Mouse (Mus musculus): ENCODE results near the gene Nav2.

Gene Nav2

DNA sequence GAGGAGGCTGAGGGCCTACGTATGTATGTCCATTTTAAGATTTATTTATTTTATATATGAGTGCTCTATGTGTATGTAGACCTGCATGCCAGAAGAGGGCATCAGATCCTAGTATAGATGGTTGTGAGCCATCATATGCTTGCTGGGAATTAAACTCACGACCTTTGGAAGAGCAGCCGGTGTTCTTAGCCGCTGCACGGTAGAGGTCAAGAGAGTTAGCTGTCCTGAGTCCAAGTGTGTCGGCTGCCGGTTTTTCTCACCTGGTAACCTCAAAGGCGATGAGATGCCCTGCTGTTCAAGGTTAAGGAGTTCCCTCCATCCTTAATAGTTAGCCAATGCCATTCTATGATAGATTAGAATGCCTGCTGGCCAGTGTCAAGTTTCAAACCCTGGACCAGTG, 594.9 kb downstream of the Nav2 start:
- DNase-seq = no peak

DNA sequence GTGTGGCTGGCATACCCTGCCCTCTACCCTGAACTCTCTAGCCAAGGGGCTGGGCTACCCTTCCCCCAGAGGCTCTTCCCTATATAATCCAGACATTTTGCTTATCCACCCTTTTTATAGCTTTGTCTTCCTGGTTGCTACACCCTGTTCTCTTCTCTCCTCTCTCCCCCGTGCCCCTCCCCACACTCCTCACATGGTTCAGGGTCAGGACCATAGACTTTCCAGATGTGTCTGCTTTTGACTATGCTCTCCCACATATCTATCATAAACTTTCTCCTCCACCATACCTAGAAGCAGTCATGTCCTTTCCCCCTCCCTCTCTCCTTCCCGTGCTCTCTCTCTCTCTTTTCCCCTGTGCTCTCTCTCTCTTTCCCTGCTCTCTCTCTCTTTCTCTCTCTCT, 595.4 kb downstream of the Nav2 start:
- DNase-seq = no peak

DNA sequence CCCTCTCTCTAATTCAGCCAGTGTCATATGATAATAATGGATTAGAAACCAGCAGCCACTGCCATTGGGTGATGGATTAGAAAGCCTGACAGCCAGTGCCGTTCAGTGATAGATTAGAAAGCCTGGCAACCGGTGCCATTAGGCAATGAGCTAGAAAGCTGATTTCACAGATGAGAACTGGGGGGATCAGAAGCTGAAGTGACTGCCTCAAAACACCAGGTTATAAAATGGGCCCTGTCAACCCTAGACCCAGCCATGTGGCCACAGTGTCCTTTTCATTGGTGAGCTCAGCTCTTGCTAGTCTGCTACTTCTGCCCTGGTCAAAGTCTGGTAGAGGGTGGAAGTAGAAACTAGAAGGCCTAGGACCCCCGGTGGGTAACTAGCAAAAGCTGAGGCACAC, 595.8 kb downstream of the Nav2 start:
- DNase-seq = no peak

DNA sequence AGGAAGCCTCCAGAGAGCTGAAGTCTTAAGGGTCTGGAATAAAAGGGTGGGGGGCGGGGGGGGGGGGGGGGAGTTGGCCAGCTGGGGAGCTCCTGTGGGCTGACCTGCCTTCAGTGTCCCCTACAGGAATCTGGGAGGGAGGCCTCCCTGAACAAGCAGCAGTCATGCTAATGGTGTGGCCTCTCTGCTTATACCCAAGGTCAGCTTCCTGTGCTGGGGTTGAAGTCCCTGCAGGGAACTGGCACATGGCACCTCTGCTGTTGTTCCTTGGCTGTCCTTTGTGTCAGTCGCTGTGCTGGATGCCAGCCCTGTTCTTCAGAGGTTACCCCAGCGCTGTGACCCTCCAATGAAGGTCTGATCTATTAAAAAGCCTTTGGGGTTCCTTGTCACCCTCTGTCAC, 596.5 kb downstream of the Nav2 start:
- DNase-seq = no peak

DNA sequence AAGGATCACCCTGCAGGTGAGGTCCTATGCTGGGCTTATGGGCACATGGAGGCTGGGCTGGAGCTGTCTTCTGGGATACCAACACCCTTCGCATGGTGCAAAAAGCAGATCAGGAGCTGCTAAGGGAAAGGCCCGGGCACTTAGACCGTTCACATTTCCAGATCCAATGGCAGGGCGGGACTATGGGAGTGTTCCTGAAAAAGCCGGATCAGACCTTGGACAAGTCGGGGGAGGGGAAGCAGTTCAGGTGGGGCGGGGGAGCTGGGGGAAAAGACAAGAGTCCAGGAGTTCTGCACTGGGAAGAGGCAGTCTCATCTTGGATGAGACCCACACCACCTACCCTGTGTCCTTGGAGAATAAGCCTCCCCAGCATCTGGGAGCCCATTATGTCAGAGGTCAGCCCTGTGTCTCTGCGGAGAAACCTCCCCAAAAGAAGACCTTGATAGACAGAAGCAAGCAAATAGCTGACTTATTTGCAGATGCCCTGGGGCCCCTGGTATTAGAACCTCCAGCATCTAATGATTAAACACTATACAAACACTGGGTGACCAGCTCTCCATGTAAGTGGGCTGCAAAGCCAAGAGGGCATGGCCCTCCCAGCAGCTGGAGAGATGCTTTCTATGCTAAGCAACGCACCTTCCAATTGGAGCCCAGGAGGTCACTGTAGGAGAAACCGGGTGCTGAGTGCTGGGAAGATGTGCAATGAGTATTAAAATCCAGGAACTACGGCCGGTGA, 597.7 kb downstream of the Nav2 start:
- DNase-seq = no peak

DNA sequence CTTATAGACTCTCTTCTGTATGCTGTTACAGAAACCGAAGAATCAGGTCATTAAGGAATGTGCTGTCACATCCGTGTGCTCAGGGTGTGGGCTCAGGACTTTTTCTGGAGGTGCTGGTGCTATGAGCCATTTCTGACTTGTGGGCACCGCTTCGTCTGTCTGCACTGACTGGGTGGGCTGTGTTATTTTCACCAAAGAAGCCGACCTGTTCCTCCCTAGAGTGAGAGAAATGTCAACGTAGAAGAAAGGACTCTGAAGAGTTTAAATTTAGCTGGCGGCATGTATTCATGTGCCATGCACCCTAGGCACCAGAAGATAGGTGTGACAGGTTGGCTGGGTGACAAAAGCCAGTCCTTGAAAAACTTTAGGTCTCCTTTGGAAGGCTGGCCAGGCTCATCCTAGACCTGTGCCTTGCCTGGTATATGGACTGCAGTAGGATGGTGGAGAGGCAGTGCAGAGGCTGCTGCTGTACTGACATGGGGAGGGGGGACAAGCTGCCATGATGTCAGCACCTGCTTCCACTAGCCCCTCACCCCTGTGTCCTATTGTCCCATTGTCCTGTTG, 599.5 kb downstream of the Nav2 start:
- DNase-seq = no peak

DNA sequence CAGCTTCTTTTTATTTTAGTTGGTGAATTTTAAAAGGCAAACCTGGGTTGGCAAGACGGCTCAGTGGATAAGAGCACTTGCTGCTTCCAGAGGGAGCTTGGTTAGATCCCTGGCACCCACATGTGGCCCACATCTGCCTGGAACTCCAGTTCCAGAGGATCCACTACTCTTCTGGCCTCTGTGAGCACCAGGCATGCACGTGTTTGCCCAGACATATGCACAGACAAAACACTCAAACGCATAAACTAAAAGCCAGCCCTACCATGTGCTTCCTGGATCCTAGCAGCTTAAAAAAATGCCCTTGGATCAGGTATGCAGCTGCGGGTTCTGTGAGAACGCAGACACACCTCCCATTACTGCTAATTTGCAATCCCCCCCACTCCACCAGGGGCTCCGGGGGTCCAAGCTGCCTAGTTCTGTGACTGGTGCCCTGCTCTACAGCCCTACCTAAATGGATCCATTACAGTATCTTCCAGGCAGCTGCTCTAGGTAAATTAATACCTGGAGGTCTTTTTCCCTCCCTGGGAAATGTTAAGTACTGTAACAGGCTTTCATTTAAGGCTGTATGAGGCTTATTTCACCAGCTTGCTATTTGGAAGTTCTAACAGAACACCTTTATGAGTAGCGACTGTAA, 603.4 kb downstream of the Nav2 start:
- DNase-seq = no peak

DNA sequence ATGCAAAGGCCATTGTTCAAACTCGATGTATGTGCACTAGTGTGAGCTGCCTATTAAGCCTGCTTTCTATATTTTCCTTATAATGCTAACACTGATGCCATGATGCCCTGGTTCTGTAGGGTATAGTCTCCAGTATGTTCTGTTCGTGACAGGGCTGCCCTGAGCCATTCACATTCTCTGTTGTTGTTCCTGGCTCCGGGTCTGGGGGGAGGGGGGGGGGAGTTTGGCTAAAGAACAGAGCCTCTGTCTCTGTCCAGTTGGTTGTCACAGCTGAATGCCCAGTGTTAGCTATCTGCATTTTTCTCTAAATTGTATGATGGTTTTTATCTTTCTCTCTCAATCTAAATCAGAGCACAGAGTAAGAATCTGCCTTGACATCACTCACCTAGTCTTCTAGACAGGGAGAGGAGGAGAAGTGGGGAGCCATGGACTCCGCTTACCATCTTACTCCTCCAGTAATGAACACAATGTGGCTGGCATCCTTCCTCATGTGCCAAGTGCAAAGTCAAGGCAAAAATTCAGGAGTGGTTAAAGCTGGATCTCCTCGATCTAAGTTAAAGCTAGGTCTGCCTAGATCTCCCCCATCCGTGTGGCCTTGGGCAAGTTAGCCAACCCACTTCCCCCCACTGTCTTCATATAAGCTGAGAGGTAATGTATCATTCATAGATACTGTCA, 605.4 kb downstream of the Nav2 start:
- no peak for DNase-seq

DNA sequence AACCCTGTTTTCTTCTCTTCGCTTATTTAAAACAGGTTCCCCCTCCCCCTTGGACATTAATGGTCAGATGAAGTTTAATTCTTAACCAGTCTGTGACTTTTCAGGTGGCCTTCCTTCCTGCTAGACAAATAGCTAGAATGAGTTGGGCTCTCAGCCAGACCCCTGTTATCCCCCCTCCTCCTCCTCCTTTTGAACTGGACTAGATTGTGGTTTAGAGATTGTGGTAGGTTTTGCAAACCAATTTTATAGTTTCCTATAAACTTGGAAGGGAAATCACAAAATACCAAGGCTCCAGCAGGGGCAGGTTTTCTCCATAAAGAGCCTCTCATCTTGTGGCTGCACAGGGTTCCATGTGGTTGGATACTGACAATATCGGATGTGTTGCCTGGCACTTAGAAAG, 606.5 kb downstream of the Nav2 start:
- DNase-seq = no peak

DNA sequence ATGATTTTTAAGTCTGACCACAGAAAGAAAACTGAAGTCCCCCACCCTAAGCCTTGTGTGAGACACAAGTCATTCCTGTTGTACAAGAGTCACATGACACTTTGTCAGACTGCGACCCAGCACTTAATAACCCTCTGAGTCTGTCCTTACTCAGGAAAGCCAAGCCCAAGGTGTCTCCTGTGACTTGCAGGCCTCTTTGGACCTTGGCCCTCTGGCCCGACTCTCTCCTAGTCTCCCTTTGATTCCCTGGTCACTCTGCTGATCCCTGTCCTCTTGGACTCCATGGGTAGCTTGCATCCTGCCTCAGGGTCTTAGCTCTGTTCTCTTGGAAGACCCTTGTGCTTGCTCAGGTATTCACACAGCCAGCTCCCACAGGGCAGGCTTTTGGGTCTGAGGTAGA, 612.0 kb downstream of the Nav2 start:
- no peak for DNase-seq

DNA sequence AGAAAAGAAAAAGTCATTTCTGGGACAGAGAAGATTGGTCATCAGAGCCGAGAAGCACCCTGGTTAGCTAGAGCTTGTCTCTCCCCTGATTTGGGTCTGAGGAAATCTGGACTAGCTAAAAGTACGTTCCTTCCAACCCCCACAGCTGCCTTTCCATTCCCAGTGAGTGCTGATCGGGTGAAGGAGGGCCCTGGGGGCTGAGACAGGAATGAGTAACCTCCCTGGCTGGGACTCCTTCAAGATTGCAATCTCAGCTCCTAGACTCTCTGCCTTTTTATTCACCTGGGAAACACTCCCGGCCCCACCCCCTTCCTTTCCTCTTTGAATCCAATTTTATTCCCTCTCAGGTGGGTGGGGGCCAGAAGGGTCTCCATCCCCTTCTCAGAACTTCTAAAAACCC, 612.8 kb downstream of the Nav2 start:
- no peak for DNase-seq

DNA sequence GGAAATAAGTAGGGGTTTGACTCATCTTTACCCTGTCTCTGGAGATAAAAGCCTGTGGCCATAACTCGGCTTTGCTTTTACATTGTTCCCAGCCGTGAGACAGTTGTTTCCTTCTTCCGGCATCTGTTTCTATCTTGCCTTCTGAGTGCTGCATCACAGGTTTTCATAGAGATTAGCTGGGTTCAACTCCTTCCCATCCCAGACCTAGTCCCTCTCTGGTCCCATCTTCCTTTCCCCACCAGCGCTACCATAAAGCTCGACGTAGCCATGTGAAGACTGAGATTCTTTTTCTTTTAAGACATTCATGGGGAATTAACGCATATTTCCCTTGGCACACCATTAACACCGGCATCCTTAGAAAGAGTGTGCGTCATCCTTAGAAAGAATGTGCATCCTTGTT, 613.5 kb downstream of the Nav2 start:
- no peak for DNase-seq

DNA sequence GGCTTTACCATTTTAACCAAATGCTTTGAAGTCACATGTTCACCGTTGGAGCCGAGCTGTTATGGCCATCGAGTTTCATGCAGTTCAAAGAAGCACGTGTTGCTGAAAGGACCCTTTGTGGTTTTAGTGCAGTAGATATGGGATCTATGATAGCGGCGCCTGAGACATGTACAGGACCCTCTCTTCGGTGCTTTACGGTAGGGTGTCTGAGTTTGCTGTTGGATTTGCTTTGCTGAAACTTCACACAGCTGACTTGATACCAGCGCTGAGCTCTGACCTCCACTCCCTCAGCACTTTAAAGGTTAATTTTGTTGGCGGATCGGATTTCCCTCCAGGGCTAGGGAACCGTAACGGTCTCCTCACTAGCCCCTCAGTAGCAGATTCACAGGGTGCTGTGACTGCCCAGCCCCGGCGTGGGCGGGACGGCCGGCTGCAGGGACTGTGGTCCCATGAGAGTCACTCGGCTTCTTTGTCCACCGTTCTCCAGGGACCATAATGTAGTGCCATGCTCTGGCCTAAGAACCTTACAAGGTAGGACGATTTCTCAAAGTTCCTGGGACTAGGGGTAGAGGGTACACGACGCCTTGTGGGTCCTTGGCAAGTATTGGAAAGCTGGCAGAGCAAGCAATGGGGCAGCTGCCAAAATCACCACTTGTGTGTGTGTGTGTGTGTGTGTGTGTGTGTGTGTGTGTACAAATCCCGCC, 614.0 kb downstream of the Nav2 start:
- no peak for DNase-seq

DNA sequence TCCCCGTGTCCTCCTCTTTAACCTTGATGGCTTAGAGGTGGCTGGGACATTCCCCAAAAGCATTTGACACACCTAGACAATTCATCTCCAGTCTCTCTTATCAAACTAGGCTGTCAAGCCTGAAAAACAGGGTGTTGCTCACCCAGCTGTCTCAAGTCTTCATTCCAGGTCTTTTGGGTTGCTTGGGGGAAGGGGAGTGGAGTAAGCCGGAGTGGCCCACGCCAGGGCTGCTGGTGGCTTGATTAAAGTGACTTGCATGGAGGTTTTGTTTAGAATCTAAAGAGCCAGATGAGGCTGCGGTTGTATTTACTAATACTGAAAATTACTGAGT, 614.6 kb downstream of the Nav2 start:
- no peak for DNase-seq

DNA sequence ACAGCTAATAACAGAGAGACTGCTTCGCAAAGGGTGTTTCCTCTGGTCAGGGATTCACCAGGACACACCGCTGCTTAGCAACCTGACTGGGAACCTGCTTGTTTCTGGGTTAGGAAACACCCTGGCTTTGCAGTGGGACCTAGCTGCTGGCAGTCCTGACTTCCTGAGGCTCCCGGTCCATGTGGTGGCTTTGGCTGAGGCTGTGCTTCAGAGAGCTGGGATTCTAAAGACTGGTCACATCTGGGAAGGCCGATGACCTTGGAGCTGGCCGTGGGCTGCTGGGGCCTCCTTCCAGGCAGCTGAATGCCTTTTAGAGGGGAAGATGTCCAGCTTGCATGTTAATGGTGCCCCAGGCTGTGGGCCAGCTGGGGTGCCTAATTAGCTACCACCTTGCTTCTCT, 615.2 kb downstream of the Nav2 start:
- DNase-seq = no peak

DNA sequence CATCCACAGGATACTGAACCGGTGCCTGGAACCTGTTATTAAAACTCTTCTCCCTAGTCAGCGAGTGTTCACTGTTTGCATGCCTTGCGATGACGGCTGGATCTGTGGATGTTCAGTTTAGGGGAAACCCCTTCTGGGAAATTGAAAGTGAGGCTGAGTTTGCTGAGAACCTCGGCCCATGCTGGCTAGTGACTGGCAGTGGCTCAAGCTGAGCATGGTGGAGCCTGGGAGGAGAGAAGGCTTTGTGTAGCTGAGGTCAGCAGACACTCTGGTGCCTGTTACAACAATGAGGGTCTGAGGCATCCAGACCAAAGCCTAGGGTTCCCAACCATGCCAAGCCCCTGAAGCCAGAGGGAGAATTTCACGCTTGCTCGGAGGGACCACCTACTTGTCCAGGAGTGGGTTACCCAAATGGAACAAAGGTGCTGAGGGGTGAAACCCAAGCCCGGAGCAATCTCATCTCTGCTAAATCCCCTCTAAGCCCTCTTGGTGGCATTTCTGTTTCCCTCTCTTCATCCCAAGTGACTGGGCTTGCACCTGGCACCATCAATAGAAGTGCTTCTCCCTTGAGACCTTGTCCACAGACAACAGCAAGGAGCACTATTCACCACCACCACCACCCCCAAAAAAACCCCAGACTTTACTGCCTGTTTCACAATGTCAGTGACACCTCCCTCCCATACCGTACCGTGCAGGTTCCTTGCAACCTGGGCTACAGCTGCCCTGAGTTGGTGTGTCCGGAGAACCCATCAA, 617.0 kb downstream of the Nav2 start:
- DNase-seq = no peak

DNA sequence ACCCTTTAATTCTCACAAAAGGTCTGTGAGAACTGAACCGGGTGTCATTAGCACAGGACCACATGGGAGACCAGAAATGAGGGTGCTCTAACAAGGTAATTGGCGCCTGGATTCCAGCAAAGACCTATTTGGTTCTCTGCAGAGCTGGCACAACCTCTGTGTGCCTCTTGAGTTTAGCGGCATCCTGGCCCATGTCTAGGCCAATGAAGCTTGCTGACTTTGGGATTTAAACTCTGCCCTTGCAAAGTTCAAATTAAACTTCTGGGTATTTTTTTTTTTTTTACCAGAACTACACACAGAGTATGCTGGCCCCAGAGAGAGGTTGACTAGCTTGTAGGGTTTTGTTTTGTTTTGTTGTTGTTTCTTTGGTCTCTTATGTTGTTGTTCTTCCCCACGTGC, 617.6 kb downstream of the Nav2 start:
- DNase-seq = no peak

DNA sequence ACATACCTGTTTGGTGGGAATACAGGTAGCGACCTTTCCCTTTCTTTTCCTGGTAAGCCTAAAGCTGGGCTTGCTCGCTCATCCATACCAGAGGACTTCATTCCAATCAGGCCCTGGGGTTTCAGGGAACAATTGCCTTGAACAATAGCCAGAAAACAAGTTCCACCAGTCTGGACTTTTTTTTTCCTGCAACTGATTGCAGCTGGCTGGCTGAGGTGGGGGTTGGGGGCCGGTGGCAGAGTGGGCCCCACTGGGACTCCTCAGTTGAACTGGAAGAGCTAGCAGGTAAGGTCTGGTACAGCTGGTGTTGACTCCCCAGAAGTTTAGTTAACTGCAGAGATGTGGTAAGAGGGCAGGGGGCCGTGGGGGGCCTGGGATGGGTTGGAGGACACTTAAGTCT, 619.0 kb downstream of the Nav2 start:
- DNase-seq = no peak

DNA sequence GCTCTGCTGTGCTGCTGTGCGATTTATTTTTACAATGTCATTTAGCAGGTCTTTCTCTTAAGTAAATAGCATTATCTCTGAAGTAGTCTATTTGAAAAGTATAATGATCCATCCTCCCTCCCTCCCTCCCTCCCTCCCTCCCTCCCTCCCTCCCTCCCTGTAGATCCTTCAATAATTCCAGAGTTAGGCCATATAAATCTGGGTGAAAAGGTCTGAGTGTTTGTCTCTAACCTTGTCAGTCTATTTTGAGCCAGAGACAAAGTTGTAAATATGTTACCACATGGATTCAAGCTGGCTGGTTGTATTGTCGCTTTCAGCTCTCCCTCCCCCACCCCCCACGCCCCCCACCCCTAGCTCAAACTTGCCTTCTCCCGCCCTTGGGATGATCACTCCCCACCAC, 619.4 kb downstream of the Nav2 start:
- no peak for DNase-seq

DNA sequence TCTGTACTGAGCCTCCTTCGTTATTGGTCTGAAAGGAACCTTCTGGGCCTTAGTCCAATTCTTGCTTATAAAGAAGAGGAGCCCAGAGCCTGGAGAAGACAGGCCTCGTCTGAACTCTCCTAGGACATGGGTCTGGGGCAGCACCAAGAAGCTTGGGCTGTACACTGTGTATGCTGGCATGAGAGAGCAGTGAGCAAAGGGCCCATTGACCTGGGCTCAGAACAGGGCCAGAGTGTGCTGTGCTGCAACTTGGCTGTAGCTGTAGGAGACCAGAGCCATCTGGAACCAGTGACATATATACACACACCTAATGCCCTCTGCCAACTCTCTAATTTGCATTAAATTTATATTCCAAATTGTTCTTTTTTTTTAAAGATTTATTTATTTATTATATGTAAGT, 621.0 kb downstream of the Nav2 start:
- DNase-seq = peak; percentile 45

DNA sequence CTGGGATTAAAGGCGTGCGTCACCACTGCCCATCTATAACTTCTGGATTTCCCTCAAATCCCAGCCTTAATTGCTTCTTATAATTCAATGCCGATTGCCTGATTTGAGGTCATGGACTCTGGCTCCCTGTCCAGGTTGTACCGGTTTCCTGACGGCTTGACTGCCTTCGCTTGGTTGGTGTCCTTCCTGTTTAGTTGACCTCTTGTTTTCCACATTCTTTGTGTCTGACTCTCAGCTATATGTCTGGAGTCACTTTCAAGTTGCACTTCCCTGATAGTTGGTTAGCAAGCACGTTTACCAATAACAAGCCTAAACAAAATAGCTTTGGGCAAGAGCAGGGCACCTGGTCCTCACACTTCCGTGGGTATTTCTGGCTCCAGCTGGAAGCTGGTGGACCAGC, 625.1 kb downstream of the Nav2 start:
- no peak for DNase-seq

DNA sequence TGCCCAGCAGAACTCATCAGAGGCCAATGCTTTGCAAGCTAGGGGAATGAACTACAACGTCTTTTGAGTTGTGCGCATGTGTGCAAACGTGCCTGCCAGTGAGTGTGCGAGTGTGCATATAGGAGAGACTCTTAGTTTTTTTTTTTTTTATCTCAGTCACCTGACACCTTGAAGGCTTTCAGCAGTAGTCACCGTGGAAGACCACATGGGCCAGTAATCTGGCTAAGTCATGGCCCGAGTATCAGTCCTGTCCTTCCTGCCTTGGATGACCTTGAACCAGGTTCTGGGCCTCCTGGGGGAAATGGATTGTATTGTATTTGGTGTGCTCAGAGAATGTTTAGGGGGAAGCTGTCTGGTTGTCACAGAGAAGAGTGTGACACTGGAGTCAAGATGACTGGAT, 625.7 kb downstream of the Nav2 start:
- no peak for DNase-seq

DNA sequence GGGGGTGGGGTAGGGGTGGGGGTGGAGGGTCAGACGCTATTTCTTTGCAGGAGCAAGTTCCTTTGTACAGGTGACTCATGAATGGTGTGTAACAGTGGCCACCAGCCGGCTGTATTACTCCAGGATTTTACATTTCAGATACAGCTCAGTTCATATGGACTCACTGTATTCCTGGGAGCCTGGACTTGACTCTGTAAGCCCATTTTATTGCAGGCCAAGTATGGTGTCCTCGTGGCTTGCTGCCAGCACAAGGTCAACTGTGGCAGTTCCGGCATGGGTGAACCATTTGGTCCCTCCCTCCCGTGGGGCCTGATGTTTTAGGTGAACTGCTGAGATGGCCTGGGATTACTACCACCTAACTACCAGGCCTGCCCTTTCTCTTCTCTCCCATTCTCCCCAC, 629.8 kb downstream of the Nav2 start:
- DNase-seq = no peak

All from cerebellum, adult 11-12 months (tissue).